Mouse (Mus musculus): Measurements from ENCODE around the gene Mxra7.
"Not testable (repeated sequence)": the region's sequence is repeated elsewhere in the genome, so short reads cannot be mapped to it uniquely, and the experiment has no call there.

Mxra7 gene

GRCm38 (mm10) chr11:116847187-116848085 is 19.6 kb upstream of the Mxra7 start:
- no peak for DNase-seq (ENCODE audit: low spot score in 2 of 2)

- DNase-seq (ENCODE audit: low spot score in 2 of 2) = no peak
Measured at GRCm38 (mm10) chr11:116846593-116847181, 18.8 kb upstream of the Mxra7 start.

GRCm38 (mm10) chr11:116843261-116844233 is 15.7 kb upstream of the Mxra7 start, which contains the start of the genes Mettl23 and Jmjd6:
Gene Mettl23, plus strand, starts transcription at chr11:116843278.
Gene Jmjd6, minus strand, starts transcription at chr11:116843449.
- peak; percentile 96 to 99 for DNase-seq (ENCODE audit: low spot score in 2 of 2)

DNA sequence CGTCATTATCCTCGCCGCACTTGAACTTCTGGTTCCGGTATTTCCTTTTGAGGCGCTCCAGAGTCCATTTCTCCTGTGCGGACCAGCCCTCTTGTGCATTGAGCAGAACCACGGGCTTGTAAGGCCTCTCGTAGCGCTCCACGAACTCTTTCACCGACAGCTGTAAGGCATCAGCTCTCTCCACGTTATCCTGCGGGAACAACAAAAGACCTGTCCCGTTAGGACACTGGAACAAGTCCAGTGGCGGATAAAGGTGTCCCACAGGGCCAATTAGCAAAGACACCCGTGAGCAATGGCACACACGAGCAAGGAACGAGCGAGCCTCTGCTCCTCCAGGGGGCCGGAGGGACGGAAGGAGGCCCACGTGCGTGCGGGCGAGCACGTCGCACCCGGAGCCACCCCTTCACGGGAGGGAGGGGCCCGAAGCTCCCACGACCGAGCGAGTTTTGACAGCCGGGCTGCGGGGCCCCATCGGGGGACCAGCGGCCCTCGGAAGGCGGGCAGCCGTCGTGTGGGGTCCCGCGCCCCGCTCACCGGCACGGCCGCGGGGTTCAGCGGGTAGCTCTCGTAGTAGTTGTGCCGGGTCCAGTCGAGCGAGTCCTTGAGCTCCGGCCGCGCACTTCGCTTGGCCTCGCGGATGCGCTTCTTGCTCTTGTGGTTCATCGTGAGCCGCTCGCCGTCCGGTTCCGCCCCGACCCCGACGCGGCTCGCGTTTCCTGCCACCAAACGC is 14.8 kb upstream of the Mxra7 start:
- peak in 1 of 2 experiments; percentile 66 for DNase-seq (ENCODE audit: low spot score in 2 of 2)

GRCm38 (mm10) chr11:116840748-116841147 is 12.9 kb upstream of the Mxra7 start:
- DNase-seq (ENCODE audit: low spot score in 2 of 2) = no peak

DNA sequence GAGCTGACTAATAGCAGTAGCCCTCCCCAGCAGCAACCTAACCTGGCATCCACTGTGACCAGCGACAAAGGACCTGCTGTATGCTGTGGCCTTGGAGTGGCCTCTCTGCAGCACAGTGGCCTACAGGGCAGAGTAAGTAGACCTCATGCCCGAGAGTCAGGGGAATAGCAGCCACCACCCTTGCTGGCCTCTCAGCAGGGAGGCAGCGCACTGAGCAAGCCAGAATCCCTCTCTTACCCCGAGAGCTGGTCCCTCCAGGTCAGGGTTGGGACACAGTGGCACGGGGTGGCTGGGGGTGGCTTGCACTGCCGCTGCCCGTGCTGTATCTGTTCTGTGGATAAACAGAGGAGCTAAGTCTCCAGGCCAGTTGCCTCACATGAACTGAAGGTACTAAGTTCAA is 11.8 kb upstream of the Mxra7 start:
- no peak for DNase-seq (ENCODE audit: low spot score in 2 of 2)

DNA sequence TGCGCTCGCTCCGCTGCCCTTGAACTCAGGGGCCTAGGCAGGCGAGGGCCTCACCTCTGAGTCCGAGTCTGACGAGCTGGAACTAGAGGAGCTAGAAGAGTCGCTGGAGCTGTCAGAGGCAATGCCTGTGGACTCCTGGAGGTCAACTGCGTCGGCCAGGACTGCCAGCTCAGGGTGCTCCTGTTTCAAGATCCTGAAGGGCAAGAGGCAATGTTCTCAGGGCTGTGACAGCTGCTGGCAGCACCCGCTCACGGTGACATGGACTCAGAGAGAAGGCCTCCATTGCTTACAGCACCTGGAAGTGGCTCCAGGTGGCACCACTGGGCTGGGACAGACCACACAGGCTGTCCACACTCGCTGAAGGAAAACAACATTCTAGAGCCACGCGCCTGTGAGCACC is 11.1 kb upstream of the Mxra7 start:
- no peak for DNase-seq (ENCODE audit: low spot score in 2 of 2)

DNA sequence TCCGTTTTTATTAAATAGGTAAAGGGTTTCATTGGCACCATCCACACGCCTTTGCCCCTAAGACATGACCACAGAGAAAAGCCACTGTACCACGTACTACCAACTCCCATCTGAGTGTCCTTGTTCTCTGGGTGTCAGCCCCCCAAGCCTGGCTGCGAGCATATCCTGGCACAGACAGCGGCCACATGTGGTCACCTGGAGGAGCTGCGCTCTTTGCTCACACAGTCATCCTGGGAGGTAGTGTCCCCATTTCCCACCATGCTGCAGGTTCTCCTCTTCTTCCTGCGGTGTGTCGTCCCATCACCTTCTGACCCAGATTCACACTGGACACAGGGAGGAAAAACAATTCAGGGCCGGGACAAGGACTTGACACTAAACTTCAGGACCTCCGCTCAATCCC is 9.6 kb upstream of the Mxra7 start:
- DNase-seq (ENCODE audit: low spot score in 2 of 2) = no peak

DNA sequence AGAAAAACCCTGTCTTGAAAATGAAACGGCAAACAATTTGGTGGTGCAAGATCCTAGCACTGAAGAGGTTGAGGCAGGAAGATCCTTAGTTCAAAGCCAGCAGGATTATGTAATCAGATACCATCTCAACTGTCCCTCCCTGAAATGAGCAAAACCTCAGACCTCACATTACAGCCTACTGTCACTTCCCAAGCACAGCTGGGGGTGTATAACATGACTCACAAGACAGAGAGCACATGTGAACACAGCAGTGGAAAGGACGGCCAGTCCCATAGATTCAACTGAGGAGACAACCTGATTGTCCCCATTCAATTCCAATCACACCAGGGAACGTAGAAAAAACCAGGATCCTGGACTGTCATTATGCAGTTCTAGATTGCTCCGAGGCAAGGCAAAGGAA is 8.4 kb upstream of the Mxra7 start:
- DNase-seq (ENCODE audit: low spot score in 2 of 2) = no peak

DNA sequence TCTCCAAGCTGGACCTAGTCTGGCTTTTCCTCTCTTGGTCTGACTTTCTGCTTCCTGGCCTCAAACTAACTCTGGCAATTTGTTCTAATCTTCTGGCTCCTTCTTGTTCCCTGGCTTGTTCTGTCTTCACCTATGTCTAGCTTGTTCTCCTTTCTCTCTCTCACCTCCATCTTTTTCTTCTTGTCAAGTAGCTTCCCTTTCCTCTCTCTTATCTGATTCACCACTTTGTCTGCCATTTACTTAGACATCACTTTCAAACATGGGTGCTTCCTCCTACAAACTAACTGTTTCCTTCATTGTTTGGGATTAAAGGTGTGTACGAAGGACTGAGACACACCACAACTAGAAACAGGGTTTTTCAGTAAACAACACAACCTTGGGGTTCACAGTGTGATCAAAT is 7.1 kb upstream of the Mxra7 start:
- no peak for DNase-seq (ENCODE audit: low spot score in 2 of 2)

DNA sequence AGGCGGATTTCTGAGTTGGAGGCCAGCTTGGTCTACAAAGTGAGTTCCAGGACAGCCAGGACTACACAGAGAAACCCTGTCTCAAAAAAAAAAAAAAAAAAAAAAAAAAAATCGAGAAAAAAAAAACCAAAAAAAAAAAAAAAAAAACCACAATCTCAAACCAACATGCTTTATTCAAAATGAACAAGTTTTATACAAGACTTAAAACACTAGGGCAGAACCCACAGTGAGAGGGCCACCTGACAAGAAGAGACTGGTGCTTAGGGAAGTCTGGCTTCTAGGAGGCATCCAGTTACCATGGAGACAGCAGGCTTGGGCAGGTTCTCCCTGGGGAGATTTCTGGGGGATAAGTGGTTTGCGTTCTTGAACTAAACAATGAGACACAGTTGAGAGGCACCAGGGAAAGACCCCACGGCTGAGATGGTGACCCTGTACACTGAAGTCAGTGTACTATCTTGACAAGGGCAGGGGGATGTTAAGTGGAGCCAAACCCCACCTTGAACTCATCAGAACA is 4.4 kb upstream of the Mxra7 start:
- no peak for DNase-seq (ENCODE audit: low spot score in 2 of 2)

DNA sequence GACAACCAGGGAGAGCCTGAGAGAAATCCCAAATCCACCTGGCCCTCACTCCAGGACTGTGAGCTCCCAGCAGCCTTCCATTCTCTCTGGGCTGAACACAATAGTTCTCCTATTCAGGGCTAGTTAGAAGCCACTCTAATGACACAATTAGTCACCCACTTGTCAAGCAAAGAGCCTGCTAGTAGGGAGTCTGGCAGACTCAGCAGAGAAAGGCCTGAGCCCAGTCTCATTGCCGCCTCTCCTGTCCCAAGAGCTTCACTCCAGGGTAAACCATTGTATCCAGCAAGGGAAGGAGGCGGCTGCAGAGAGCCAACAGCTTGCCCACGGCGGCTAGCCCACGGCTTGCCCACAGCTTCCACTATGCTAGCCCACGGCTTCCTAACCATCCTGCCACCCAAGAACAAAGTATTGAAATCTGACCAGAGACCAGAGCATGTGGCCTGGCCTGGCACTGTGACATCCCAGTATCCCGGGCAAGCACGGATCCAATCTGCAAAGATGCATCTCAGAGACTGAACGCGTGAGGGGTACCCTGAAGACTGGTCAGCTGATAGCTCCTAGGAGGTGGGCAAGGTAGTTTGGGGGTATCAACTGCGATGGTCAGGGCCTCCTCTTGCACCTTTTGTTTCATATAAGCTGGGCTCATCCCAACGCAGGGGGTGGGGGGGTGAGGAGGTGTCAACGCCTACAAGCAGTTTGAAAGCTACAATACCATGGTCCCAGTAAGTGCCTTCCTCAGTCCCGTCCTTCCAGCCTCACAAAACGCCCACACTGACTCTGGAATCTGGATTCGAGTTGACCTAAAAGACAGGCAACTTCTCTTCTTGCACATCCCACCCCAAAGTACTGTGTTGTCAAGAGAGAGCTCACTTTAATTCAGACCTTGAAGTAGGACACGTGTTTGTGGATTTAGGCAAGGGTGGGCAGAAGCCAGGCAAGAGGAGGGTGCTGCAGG is 1.0 kb downstream of the Mxra7 start:
- no peak for DNase-seq (ENCODE audit: low spot score in 2 of 2)

DNA sequence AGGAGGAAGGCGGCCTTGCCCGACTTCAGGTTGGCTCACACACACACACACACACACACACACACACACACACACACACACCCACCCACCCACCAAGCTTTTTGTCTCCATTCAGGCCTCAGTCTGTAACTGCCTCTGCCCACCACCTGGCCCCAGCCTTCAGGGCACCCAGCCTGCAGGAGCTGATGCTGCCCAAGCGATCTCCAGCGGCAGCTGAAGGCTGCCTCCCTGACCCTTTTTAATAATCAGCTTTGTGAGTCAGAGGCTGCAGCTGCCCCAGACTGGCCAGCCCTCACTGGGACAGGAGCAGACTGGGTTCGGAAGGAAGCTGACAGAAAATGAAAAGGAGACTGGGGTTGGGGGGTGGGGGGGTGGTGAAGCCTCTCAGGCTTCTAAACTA is 2.6 kb downstream of the Mxra7 start:
- no peak for DNase-seq (ENCODE audit: low spot score in 2 of 2)

- not testable (repeated sequence) for DNase-seq (ENCODE audit: low spot score in 2 of 2)
Measured at GRCm38 (mm10) chr11:116823885-116824284, 4.0 kb downstream of the Mxra7 start.

- no peak for DNase-seq (ENCODE audit: low spot score in 2 of 2)
Measured at GRCm38 (mm10) chr11:116823255-116823654, 4.6 kb downstream of the Mxra7 start.

DNA sequence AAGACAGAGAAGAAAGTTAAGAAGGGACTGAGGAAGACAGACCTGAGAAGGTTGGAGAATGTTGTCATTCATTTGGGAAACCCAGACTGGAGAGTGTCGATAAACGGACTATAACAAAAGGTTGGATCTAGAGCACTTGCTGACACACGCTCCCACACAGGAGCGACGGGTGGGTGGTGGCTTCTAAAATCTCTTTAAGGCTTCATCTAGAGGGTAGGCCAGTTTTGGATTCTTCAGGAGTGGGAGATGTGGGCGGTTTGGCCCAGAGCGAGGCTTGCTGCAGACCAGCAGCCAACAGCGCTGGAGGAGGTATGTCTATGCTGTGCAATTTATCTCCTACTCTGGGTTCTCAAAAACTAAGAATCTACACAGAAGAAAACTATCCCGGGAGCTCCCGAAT is 5.2 kb downstream of the Mxra7 start:
- DNase-seq (ENCODE audit: low spot score in 2 of 2) = no peak

DNA sequence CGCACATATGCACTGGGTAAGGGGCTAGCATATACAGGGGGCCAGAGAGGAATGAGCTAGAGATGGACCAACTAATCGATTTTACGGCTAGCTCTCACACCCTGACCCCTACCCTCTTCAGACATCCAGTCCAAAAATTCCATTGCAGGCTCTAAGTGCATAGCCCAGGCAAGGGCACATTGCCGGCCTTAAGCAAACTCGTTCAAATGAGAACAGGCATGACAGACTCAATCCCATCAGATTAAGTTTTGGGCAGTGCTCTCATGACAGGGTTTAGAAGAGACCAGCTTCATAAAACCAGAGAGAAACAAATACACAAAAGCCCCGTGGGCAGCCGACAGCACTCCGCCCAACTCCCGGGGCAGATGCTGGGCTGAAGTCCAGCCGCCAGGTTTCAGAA is 5.6 kb downstream of the Mxra7 start:
- DNase-seq (ENCODE audit: low spot score in 2 of 2) = no peak

DNA sequence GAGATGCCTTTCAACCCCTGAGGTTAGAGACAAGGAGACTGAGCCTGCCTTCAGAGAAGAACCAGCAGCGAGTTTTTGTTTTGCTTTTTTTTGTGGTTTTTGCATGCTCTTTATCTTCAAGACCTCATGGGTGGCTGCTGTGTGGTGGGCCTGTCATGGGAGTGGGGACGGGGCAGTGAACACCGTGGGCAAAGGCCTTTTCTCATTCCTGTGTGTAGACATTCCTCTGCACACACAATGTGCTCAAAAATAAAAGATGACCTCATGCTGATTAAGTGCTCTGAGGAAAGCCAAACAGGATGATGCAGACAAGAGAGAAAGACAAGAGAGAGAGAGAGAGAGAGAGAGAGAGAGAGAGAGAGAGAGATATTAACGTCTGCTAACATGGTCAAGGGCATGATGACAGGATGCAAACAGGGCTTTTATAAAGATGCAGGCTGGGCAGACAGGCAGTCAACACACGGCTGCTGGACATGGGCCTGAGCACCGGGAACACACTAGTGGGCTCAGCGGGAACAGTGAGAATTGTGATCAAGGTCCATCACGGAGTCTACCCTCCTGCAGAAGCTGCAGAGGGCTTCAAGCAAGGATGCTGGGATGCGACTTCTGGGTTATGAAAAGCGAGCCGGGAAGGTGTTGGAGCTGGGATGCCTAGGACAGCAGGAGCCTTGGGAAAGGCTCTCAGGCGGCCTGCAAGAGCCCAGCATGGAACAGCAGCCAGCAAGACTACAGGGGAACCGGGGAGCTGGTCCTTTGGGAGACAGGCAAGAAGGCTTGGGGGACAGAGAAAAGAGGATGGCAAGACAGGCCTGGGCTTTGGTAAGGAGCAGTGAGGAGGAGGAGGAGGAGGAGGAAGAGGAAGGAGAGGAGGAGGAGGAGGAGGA is 6.5 kb downstream of the Mxra7 start:
- DNase-seq (ENCODE audit: low spot score in 2 of 2) = no peak

Data from urinary bladder, postnatal 4 days (tissue).